Mouse (Mus musculus) frontal cortex, postnatal 14 days (tissue): ENCODE data around the gene Chid1.

Experiments used
- DNase-seq, 2 experiments: peaks; one replicate each; pipeline ENCODE4 v3.0.0; 2022; ENCODE audit warnings: low spot score in 2 of 2

The Chid1 gene

DNA sequence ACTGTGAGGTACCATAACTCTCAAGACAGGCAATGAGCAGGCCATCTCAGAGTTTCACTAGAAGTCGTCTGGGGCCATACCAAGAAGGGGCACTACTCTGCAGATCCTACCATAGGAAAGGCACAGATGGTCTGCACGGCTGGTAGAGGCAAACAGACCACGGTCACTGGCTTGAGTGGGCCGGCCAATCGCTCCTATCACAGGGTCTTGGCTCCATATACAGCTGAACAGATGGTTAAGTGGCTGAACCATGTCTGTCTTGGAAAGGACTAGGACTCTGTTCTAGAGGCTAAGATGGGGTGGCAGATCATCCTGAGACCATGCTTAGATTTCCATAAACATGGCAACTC is 37.1 kb downstream of the Chid1 start:
- DNase-seq = no peak

DNA sequence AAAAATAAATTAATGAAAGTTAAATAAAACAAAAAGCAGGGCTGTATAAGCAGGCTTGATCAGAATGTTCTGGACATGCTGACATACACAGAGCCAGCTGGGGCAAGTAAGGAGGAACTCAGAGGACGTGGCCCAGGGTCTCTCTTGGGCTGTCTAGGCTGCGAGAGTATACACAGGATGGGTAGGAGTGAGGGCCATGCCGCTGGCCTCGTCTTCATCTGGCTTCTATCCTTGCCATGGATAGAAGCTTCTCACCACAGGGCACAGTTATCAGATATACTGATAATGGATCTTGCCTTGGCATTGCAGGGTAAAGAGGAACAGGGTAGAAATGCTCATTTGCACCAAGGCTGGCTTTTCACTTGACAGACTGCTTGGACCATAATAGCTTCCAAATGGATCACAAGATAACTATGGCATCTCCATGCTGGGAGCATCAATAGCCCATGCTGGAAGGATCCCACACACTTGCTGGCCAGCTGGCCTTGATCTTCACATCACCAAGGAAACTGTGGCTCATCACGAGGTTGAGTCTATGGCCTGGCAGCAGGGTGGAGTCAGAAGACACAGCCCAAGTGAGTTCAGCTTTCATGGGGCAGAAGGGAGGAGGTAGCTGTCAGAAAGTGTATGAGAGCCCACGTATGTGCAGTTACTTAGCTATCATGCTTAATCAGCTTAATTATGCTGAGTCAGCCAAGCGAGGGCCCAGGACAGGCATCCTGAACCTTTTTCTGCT is 37.7 kb downstream of the Chid1 start:
- no peak for DNase-seq

- no peak for DNase-seq
These were observed 42.1 kb downstream of the Chid1 start for GRCm38 (mm10) chr7:141497600-141497999.

DNA sequence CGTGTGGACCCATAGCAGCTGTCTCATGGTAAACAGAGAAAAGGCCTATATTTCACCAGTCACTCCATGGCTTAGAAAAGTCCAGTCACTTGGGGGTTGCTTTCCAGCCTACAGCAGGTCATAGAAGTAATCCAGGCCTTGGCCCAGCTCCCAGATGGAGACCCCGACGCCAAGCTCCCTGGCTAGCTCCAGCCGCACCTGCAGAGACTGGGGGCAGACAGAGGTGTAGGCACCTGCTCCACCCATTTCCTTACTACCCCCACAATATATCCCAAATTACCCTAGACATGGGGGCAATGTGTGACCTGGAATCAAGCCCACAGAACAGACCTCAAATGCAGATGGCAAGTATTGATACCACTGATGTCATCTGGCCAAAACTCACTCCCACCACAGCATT is 43.7 kb downstream of the Chid1 start:
- DNase-seq = no peak

DNA sequence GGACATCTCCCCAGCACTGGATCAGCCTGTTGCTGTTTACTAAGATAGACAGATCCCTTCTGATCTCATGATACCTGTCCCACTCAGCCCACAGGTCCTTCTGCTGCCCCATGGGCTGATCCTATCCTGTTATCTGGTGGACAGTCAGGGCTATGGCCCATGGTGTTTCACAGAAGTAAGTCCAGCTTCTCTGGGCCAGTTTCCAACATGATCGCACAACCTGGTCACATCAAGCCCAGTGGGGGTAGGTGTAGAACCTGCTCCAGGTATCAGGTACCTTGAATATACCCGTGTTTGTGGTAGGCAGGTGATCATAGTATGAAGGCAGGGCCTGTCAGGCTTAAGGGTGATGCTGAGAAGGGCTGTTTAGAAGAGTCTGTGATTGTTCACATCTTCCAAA is 44.3 kb downstream of the Chid1 start:
- no peak for DNase-seq

DNA sequence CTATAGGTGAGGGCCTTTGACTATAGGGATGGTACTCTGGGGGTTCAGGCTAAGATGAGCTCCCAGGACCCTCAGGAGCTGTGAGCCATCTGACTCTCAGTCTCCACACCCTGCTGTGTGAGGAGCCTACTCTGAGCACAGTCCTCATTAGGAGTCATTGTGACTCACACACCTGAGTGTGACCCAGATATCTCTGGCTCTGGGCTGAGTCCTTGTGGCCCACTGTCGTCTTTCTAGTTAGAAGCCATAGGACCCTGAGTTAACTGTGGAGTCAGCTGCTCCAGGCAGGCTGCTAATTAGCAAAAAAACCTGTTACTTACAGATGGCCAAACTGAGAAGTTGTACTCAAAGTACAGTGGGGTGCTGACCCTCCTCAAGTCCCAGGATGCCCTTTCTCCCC is 45.9 kb downstream of the Chid1 start:
- DNase-seq = no peak

GRCm38 (mm10) chr7:141492738-141493137 is 46.9 kb downstream of the Chid1 start:
- DNase-seq = no peak

DNA sequence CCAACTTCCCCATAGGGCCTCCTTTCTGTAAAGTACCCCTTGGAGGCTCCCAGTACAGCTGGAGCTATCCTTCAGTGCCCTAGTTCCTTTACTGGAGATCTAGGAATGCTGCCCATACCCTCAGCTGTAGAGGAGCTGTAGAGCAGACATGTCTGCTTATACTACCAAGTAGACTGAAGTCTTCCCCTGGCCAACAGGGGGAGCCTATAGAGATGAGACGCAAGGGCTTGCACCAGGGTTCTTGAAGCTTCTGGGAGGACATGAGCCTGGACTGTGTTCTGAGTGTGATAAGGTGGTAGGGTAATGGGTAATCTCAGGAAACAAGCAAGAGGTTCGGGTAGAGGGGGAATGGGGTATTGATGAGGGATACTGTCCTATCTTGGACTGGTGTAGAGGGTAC is 48.5 kb downstream of the Chid1 start:
- DNase-seq = no peak

- DNase-seq = no peak
These were observed 52.5 kb downstream of the Chid1 start for GRCm38 (mm10) chr7:141487141-141487540.

- DNase-seq = no peak
These were observed 53.4 kb downstream of the Chid1 start for GRCm38 (mm10) chr7:141486239-141486638.

DNA sequence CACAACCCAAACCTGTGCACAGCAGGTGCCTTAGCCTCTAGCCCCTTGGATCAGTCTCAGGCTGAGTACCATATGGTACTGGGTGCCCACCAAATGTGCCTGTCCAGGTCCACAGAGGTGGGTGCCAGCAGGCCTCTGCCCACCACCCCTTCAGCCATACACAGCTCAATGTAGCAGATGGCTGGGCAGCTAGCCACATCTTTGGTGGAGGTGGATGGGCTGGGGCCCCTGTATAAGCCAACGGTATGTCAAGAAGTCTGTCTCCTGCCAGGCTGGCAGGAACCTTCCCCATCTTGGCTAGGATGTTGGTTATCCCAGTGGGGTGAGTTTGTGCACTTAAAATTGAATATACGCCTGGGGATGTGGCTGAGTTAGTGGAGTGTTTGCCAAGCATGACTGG is 54.1 kb downstream of the Chid1 start:
- no peak for DNase-seq

GRCm38 (mm10) chr7:141485186-141485585 is 54.5 kb downstream of the Chid1 start:
- DNase-seq = no peak

GRCm38 (mm10) chr7:141484186-141485120 is 55.2 kb downstream of the Chid1 start:
- DNase-seq = no peak

GRCm38 (mm10) chr7:141483114-141483653 is 56.5 kb downstream of the Chid1 start:
- no peak for DNase-seq

DNA sequence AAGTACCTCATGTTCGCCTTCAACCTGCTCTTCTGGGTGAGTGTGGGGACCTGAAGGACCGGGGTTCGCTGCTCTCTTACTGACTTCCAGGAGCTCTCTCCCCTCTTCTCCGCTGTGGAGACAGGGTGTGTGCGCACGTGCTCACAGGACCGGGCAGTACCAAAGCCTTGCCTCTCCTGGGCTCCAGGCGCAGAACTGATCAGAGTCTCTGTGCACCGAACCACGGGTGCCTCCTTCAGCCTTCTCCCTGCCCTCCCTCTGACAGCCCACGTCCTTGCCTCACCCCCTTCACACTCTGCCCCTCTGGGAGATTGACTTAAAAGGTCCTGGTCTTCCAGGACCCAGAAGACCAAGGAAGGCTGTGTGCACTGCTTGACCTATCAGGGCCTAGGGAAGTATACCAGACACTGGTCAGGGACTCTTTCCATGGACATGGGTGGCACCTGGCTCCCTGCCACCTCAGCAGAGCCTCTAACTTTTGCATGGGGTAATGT is 57.1 kb downstream of the Chid1 start:
- no peak for DNase-seq

DNA sequence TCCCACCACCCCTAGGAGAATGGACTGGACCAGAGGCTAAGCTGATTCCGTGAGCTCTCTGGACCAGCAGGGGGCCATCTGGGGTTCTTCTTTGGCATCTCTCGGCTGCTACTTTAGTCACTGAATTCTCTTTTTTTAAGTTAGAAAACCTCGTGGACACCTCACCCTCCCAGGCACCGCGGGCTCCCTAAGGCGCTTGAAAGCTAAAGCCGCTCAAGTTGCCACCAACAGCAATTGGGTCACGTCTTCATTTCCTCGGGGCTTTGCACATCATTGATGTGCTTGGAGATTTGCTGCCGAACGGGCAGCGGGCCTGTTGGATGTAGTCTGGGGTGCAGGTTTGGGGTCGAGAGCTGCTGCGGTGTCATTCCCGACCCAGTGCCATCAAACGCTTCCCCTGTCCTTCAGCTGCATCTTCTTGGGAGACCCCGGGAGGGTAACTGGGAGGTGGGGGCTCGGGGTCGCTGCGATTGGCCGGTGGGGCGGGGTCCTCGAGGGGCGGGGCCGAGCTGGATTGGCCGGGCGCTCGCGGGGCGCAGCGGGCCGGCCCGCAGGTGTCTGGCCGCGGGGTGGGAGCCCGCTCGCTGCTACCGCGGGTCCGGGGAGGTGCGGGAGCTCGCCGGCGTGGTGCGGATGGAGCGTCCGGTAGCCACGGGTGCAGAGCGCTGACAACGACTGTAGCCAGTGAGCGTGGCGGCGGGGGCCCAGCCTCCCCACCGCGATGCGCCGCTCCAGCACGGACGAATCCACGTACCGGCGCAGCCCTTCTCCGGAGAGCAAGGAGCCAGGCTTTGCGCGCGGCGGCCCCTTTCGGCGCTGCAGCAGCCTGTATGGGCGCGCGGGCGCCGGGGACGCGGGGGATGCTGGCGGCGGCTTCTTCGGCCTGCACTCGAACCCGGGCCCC is 57.9 kb downstream of the Chid1 start:
- no peak for DNase-seq

DNA sequence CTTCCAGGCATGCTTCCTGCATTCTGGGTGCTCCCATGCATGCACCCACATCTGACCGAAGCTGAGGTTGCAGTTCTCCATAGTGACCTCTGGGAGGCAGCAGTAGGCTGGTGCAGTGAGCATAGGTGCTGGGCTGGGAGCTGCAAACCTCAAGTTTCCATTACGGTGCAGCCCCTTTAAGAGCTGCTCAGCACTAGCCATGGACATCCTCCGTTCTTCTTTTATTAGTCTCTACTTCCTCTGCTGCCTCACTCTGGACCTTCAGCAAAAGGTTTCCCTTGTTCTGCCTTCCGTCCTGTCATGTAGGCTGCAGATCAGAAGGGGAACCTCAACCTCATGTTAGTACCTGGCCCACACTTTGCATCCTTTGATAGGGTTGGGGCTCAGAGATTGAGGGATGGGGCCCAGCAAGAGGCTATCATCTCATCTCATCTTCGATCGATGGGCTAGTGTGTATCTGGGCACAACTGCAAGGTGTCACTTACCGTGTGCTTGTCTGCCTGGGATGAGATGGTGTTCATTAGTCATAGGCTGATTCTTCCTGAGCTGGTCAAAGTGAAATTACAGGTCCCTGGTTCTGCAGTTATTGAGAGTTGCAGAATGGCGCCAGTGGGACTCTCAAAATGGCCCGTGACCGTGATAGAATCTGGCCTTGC is 58.7 kb downstream of the Chid1 start:
- DNase-seq = peak in 1 of 2 experiments; percentile 57

DNA sequence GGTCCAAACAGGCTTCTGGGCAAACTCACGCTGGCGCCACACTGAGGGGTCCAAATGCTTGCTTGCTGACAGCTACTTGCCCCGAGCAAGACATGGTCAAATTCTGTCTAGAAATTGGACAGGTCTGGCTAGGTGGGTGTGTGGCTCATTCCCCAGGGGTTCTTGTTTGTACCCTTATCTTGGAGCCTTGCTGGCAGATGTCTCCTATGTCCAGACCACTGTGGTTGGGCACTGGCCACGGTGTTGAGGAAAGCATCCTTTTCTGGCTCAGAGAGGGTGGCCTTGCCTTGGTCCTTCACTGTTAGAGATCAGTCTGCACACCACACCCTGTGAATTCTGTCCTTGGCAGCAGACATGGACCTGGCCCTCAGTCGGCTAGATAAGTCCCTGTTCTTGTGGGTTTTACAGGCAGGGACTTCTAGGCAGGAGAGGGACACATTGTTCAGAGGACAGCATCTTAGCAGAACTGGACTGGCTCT is 61.3 kb downstream of the Chid1 start:
- no peak for DNase-seq

DNA sequence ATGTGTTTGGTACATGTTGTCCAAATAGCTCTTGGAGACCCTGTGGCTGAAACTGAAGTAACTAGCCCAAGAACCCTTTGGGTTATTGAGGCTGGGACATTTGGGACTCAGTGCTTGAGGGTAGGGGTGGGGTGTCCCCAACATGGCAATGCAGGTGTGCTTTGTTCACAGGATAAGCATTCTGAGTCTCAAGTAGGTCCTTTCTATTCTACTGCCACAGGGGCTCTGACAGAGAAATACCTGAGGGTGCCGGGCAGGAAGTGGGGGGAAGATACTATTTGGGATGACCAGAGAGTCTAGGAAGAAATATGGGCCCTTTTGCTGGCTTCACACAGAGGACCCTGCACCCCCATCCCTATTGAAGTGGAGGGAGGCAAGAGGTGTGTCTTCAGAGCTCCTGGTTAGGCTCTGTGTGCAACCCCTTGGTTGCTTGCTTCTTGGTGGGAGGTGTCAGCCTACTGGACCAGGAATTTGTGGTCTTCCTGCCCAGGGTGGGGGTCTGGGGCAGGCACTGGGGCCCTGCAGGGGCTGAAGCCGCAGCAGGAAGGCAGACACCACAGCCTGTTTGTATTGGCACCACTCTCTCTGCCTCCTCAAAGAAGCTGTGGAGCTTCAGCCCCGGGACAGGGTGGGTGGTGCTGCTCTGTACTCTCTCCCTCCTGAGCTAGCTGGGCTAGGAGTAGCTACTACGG is 61.9 kb downstream of the Chid1 start:
- DNase-seq = no peak

- DNase-seq = no peak
These were observed 62.7 kb downstream of the Chid1 start for GRCm38 (mm10) chr7:141476981-141477370.
